Mouse (Mus musculus): ENCODE measurements around the gene Azin2.

Azin2 gene

DNA sequence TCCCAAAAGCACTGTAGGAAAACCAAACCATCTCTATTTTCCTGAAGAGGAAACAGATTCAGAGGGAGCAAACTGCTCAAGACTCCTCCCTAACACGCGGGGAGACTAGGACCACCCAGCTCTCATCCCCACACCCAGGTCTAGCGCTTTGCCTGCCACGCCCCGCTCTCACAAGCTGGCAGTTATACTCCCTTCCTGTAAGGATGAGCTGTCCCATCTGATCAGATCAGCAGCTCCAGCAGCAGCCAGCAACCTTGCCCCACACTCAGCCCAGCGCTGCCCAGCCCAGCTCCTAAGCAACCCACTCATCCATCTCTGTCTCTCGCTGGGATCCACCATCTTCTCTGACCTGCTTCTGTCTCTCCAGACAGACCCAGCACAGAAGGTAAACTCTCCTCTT, 29.5 kb downstream of the Azin2 start:
- DNase-seq, result no peak

DNA sequence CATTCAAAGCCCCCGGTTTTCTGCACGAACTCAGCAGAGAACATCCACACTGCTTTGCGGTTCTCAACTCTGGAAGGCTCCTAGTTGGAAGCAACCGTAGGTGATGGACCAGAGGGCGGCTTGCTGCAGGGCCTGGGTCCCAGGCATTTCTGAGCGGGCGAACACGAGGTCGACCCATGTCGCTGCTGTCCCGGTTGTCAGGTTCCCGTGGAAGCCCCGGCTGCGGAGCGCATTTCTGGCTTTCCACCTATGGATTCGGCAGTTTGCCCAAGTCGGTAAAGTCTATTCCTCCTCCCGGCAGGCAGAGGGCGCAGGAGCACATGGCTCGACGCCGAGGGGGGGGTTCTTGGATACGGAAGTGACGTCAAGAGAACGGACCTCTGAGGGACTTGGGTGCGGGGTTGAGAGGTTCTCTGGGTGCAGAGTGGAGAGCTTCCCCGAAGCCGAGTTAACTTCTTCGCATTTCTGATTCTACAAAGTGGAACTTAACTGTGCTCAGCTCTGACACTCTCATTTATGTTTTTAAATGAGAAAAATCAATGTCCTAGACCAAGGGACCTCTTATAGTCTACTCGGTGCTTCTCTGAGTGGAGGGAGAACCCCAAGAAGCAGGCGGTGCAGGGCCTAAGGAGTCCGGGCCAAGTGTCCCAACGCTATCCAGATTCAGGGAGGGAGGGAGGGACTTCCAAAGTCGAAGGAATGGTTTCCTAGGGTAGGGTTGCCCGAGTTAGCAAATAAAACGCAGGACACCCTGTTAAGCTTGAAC, 37.2 kb downstream of the Azin2 start:
- DNase-seq, result peak; percentile 94 to 95

DNA sequence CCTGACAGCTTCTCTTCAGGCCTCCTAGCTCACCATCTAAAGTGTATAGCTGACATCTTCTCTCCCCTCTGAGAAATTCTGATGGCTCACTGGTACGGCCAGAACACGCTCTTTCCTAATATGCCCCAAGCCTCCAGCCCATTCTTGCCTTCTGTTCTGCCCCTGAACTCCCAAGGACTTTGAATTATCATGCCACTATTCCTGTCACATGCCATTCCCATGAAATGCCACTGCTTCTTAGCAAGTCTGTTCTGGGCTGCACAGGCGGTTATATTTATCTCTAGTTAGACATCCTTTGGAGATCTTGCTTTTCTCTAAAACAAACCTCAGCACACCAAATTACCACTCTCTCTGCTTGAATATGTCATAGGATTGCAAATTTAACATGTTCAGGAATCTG, 38.6 kb downstream of the Azin2 start:
- DNase-seq, result no peak

DNA sequence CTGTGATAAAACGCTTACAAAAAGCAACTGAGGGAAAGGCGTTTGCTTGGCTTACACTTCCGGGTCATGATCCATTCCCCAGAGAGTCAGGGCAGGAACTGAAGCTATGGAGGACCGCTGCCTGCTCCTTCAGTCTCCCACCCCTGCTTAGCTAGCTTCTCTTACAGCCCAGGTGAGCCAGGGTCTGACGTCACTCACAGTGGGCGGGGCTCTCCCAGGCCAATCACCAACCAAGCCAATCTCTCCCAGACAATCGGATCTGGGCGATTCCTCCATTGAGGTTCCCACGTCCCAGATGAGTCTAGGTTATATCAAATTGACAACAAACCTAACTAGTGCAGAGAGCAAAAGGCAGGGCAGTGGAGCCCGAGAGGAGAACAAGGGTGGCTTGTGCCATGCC, 43.1 kb downstream of the Azin2 start:
- DNase-seq, result no peak

DNA sequence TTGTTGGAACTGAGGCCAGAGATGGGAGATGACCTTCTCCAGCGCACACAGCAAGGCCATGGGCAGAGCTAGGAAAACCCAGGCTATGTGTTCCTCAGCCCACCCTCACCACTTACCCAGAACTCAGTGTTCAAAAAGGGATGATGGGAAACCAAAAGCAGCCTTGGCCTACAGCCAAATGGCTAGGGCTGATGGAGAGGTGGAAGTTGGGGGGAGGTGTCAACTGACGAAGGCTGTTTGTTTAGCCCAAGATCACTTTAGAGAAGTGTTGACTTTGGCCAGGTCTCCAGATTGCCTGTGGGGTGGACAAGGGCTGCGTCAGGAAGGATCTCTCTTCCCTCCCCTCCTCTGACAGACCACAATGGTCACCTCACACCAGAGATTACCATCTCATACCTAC, 44.1 kb downstream of the Azin2 start:
- DNase-seq, result no peak

DNA sequence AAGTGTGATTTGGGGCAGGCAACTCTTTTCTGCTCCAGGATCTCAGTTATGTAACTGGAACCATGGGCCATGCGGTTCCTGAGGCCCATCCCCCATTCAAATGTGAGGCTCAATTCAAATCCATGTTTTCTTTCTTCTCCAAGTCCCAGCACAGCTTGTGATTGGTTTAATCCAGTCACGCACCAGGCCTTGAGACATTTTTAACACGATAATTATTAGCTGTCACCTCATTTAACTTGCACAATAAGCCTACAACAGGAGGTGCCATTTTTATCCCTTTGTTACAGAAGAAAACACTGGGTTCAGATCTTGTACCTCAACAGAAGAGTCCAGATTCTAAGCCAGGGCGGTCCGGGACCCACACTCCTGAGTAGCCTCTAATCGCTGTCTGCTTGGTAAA, 44.5 kb downstream of the Azin2 start:
- no peak for DNase-seq

DNA sequence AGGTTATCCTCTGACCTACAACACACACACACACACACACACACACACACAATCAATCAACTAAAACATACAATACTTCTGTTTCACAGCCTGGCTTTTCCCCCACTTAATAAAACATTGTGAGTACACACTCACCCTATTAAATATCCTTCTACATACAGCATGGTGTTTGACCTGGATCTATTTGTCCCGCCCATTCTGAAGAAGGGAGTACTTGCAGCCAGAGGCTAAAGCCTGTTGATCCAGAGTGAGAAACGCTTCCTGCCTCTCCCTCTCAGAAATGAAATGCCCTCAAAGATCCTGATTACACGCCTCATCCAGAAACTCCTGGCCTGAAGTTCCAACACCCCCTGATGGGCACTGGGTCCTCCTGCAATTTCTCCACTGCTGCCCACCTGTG, 45.1 kb downstream of the Azin2 start:
- DNase-seq, result no peak

DNA sequence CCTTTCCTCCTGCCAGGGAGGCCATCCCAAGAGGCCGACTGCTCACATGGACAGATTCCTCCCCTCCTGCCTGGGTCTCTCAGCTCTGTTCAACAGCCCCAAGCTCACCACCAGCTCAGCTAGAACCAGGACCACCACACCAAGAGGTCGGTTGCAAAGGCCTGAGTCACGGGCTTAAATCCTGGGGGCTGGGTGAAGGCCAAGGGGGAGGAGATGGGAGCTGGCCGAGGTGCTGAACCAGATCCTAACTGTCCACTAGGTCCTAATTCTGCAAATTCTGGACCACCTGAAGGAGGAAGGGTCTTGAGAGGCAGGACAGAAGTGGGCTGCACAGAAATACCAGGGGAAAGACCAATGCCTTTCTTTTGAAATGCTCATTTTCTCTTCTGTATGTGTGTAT, 48.4 kb downstream of the Azin2 start:
- no peak for DNase-seq

DNA sequence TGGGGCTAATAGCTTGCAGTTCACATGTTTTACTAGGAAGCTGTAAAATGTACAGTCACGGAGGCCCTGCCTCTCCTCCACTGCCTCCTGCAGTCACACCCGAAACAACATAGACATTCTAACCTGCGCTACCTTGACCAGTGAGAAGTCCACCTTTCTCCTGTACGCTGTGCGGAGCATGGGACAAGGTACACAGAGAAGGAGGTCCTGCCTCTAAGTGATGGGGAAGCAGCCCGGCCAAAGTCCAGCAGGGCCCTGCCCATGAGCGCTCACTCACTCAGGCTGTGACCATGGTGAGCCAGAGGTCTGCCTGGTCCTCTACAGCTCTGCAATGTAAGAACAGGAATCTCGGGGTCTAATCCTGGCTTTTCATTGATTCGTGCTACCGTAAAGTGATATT, 50.2 kb downstream of the Azin2 start:
- no peak for DNase-seq

DNA sequence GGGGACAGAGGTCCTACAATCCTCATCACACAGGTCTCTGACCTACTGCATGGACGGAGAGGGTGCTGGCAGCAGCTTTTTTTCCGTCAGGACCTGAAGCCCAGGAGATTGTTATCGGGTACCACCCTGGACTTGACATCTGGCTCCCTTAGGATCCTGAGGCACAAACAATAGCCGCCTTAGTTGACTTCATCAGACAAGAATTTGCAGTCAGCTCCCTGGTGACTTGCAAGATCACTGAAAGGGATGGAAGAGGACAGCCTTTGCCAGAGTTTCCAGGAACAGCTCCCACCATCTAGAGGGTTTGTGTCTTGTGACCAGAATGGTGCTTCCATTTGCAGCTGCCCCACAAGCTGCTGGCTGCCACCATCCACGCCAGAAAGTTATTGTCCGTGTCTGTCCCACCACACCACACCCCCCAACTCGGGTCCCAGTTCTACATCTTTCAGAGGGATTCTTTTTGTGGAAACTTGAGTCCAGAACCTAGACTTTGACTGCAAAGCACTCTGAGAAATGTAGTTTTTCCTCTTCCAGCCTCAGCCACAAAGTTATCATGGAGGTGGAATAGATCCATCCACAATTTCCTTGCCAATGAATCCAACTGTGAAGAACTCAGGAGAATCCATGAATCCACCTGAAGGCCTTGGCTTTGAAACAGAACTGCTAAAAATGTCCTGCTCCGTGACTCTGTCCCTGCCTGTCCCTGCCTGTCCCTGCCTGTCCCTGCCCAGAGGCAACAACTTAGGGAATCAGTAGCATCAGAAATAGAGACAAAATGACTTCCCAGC, 51.8 kb downstream of the Azin2 start:
- DNase-seq, result peak in 1 of 2 experiments; percentile 41

DNA sequence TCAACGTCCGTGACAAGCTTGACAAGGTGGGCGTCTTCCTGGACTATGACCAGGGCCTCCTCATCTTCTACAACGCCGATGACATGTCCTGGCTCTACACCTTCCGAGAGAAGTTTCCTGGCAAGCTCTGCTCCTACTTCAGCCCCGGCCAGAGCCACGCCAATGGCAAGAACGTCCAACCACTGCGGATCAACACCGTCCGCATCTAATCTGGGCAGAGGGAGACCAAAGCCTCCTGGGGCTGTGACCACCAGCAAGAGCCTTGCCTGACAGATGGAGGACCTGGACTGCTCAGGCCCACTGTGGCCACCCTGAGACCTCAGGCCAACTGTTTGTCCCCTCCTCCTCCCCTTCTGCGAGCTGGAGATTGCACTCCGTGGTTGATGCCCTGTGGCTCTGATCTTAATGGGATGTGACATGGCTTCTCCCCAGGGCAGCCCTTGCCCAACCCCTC, 52.8 kb downstream of the Azin2 start:
- peak; percentile 57 to 67 for DNase-seq

DNA sequence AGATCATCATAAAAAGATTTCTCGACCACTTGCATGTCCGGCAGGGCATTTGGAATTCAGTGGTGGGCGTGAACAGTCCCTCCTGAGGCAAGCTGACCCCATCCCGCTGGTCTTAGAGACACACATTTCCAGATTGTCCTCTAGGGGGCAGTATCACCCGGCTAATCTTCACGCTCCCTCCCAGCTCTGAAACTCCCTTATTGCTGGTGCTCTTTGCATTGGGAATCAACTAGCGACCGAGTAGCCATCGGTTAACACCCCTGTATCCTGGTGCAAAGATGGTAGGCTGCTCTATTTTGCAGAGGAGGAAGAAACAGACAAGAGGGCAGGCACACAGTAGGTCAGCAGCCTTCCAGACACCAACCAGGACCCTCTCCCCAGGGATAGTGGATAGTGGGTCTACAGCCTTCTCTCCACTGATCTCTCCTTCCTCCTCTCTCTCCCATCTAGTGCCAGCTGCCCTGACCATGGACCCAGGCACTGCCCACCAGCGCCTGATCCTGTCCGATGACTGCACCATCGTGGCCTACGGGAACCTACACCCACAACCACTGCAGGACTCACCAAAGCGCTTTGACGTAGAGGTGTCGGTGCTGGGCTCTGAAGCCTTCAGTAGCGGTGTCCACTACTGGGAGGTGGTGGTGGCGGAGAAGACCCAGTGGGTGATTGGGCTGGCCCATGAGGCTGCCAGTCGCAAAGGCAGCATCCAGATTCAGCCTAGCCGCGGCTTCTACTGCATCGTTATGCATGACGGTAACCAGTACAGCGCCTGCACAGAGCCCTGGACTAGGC, 53.5 kb downstream of the Azin2 start:
- peak; percentile 80 to 81 for DNase-seq

DNA sequence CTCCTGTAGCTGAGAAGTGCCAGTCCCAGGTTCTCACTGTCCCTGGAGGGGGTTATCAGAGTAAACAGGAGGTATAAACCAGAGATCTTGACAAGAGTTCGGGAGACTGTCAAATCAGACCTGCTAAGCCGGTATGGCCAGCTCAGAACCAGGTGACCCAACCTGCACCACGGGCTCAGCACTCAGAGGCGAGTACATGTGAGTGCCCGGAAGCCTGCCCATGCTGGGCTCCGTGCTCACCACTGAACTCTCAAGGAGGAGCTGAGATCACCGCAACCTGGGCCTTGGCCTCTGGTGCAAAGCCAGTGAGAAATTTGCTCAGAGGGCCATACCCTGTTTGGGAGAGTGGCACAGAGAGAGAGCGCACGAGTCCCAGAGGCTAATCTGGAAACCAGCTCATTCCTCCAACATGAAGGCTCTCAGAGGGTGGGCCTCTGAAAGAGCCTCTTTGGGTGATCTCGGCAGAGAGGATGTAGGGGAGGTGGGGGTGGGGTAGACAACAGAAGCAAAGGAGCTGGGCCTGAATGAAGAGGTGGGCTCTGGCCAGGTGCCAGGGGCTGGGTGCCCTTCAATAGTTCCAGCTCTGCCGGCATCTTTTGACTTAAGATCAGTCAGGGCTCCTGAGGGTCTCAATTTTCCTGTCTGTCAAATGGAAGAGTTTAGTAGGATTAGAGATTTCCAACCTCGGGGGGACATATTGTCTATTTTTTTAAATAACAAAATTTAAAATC, 54.8 kb downstream of the Azin2 start:
- DNase-seq, result peak in 1 of 2 experiments; percentile 54

DNA sequence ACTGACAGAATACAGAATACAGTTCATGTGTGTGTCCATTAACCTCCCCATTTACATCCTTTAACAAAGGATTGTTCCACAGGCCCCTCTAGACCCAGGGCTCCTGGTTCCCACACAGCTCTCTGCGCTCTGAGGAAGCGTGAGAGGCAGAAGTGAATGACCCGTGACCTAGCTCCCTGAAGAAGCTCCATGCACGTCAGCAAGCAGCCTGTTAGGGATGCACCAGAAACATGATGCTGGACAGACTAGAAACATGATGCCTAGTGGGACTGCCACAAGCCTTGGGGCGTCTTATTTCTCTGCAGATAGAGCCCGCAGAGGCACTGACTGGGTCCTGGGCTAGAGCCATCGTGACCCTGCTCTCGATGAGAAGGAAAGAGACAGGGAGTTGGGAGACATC, 55.5 kb downstream of the Azin2 start:
- DNase-seq, result no peak

DNA sequence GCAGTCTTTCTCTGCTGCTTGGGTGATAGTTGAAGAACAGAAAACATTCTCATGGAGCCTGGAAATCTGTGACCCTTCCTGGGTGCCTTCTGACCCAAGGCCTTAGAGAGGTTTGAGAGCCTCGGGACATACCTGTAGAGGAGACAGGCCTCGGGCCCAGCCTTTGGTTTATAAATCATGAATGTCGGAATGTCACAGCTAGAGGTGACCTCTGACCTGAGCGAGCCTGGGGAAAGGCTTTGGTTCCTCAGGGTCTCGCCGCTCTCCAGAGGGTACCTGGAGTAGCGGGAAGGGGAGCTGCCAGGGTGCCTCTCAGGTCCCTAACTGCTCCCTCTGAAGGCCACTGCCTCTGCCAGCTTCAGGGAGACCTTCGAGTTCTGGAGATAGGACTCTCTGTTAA, 57.0 kb downstream of the Azin2 start:
- no peak for DNase-seq

DNA sequence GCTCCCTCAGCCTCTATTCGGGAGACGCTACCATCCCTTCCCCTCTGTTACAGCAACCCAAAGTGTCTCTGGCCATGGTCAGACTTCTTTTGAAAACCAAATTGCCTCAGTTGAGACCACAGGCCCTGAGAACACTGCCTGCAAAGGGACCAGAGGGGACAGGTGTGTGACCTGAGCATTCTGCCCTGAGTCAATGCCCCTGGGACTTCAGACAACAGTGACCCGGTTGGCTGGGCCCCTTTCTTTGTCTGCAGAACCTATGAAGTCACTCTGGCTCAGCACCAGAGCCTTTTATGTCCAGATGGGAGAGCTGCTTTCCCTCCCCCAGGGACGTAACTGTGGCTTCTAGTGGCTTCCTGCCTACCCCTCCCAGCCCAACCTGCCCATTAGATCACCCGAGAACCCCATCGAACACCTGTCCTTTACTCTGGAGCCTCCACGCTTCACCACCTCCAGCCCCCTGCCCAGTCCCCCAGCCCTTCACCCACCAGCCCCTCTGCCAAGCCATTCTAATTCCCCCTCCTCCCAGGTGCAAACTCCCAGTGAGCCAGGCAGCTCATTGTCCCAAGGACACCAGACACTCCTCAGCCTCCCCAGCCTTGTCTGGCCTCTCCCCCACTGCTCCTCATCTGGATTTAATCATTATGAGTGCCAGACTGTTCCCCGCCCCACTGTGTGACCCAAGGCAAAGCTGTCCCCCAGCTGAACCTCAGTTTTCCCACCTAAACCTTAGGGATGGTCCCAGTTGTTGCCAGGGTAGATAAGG, 58.0 kb downstream of the Azin2 start:
- DNase-seq, result peak in 1 of 2 experiments; percentile 46

DNA sequence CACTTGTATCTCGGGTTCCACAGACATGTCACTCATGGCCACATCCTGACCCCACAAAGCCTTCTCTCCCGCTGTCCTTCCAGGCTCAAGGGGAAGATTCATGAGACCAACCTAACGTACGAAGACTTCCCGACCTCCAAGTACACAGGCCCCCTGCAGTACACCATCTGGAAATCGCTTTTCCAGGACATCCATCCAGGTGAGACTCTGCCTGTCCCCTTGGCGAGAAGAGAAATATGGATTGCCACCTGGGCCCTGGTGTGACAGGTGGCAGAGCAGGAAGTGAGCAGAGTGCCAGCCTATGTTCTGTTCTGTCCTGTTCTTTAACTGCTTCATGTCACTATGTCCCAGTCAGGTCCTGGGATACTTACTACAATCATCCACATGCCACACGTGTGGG, 59.9 kb downstream of the Azin2 start:
- DNase-seq, result peak; percentile 70 to 77

DNA sequence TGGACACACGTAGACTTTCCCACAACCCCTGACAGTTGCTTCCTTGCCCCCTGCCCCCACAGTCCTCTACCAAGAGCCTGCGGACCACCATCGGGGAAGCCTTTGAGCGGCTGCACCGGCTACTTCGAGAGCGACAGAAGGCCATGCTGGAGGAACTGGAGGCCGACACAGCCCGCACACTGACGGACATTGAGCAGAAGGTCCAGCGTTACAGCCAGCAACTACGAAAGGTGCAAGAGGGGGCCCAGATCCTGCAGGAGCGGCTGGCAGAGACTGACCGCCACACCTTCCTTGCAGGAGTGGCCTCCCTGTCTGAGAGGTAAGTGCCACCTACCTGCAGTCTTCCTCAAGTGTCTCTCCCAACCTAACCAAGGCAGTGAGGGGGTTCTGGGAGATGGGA, 61.8 kb downstream of the Azin2 start:
- DNase-seq, result no peak

DNA sequence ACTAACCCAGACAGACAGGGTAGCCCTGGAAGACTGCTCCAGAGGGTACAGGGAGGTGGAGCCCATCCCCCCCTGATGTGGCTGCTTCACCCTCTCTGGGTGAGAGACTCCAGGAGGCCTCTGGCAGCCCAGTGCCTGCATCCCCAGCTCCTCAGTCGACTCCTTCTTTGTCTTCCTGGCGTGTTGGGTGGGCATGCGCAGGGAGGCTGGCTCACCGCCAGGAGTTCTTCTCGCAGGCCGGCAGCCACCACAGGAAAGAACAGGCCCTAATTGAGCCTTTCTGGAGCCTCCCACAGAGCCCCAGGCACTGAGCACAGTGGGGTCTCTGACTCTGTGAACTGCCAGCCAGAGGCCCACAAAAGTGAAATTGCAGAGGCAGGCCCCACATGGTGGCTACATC, 62.9 kb downstream of the Azin2 start:
- peak; percentile 88 for DNase-seq

DNA sequence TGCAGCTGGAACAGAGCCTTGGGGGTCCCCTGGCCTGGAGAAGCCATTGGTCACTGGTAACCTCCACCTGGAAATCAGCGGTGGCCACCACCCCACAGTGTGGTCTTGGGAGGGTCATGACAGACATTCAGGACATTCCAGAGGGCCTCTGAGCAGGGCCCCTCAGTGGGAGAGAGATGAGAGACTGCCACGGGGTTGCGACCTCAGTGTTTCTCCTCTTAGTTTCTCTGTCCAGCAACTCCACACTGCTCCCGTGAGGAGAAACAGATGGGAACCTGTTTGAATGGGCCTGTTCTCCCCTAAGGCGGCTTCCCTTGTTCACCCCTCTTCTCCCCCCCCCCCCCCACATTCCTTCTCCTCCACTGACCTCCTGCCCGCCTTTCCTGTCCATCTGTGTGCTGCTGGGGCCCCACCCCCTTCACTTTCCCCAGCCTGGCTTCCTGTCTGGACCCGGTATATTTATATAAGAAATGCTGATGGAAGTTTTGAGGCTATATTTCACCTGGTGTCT, 64.3 kb downstream of the Azin2 start:
- peak; percentile 44 for DNase-seq

DNA sequence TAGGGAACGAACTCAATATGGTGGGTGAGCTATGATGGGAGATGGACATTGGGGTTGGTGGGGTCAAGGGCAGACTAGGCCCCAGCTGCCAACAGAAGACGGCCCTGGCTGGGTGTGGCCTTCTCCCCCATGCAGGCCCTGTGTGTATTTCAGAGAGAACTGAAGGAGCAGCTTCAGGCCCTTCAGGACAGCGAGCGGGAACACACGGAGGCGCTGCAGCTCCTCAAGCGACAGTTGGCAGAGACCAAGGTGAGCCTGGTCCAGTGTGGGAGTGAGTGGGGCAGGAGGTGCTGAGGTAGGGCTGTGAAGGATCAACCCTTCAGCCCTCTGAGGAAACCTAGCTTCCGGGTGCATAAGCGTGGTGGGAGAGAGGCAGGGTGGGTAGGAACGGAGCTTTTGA, 65.6 kb downstream of the Azin2 start:
- DNase-seq, result peak; percentile 13

DNA sequence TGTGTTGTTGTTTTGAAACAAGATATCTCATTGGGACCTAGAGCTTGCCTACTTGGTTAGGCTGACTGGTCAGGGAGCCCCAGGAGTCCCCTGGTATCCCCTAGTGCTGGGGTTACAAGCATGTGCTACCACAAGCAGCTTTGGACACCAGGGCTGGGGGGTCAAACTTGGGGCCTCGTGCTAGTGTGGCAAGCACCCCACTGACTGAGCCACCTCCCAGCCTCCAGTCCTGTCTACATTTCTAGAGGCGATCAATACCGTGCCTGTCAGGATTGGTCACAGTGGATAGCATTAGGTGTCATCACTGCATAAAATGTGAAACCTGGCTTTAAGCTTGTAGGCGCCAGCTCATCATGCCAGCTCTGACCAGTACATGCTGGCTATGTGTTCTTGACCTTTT, 66.4 kb downstream of the Azin2 start:
- peak; percentile 9 to 21 for DNase-seq
